Mouse (Mus musculus) lung, postnatal 0 days (tissue): ENCODE data around the gene Stard3. TPM values are rescaled to one million over a fixed set of nuclear protein-coding genes. Genes with fewer than 3 reads are reported as not detected.
A peak's percentile ranks its signal among the peaks of the same experiment; 100 is the strongest.

ENCODE experiments used
- ATAC-seq: fragments of 200-750 bp; cut with Nextera tagmentation; 2 replicates; pipeline ENCODE4 v1.8.0; 2017; ENCODE audit warnings: moderate library complexity
- DNase-seq: peaks from one replicate; pipeline ENCODE4 v3.0.0-alpha.2; 2016; ENCODE audit warnings: low spot score
- H3K27ac ChIP-seq: fragments of 300-500 bp; sonication (generic); 2 replicates; pipeline ENCODE4 v1.5.1; 2014; ENCODE audit warnings: antibody characterized with exemption, mild to moderate bottlenecking, low read length, mixed read lengths
- H3K27me3 ChIP-seq: fragments of 300-500 bp; sonication (generic); replicated peaks from 2 replicates; pipeline ENCODE4 v1.6.1; 2014; ENCODE audit warnings: low read length, mixed read lengths; ENCODE audit not compliant: insufficient read depth
- H3K36me3 ChIP-seq: fragments of 300-500 bp; sonication (generic); 2 replicates; pipeline ENCODE4 v1.6.1; 2014; ENCODE audit warnings: low read length, mixed read lengths; ENCODE audit not compliant: insufficient read depth
- H3K4me1 ChIP-seq: fragments of 300-500 bp; sonication (generic); 2 replicates; pipeline ENCODE4 v1.6.1; 2014; ENCODE audit warnings: antibody characterized with exemption, low read depth, low read length, mixed read lengths; ENCODE audit not compliant: insufficient read depth
- H3K4me2 ChIP-seq: fragments of 300-500 bp; sonication (generic); replicated peaks from 2 replicates; pipeline ENCODE4 v1.6.1; 2014; ENCODE audit warnings: low read depth, mild to moderate bottlenecking, low read length, moderate library complexity, mixed read lengths
- H3K4me3 ChIP-seq: fragments of 300-500 bp; sonication (generic); 2 replicates; pipeline ENCODE4 v1.5.1; 2014; ENCODE audit warnings: low read depth, low read length
- H3K9ac ChIP-seq: fragments of 300-500 bp; sonication (generic); replicated peaks from 2 replicates; pipeline ENCODE4 v1.6.1; 2014; ENCODE audit warnings: low read depth, mild to moderate bottlenecking
- H3K9me3 ChIP-seq: fragments of 300-500 bp; sonication (generic); 2 replicates; pipeline ENCODE4 v1.6.1; 2016; ENCODE audit warnings: low read length, mixed read lengths
- CTCF ChIP-seq: IDR thresholded peaks from 2 replicates; pipeline ENCODE4 v1.5.1; 2016; ENCODE audit warnings: antibody characterized with exemption, mild to moderate bottlenecking
- EP300 ChIP-seq: IDR thresholded peaks from 2 replicates; pipeline ENCODE4 v1.6.1; 2016; ENCODE audit warnings: antibody characterized with exemption, mild to moderate bottlenecking, control low read depth
- WGBS: fragments of 180-500 bp; shearing (Covaris S2); extraction: QIAGEN DNeasy Blood & Tissue Kit; methylation state at CpG from one replicate; pipeline ENCODE4 v1.1.7; 2014; 5-methylcytosine and 5-hydroxymethylcytosine counted together
- polyA plus RNA-seq: library from polyadenylated mRNA; unstranded; fragments of >200 nt; fragmentation: Nextera tagmentation; extraction: Ambion mirVana; gene quantifications from 2 replicates; pipeline ENCODE4 v1.2.1, GENCODE M21; 2015

The Stard3 gene
- polyA plus RNA-seq, 1 experiment from 2014 or later = 73.1 TPM

- Histone ChIP-seq H3K27ac (no peak overlapping the region), H3K4me3 (no peak overlapping the region), H3K9ac (no peak overlapping the region), H3K36me3 (no peaks in the 10 kb centered on the region), H3K9me3 (no peaks in the 10 kb centered on the region), H3K27me3 (peaks cover 13% of the 10 kb centered on the region; the same call in 1 of the 2 replicates), H3K4me1 (no peaks in the 10 kb centered on the region), H3K4me2 (no peak overlapping the region)
- DNase-seq (no peak), ATAC-seq (no peak)
- TF ChIP-seq CTCF (no peak), EP300 (no peak)
- 39% methylated on average over 14 of the region's 14 CpGs for WGBS
These were observed 28.9 kb downstream of the Stard3 start for GRCm38 (mm10) chr11:98387056-98387577.

GRCm38 (mm10) chr11:98388282-98388681 lies 30.1 kb downstream of the Stard3 start:
- DNase-seq (peak; percentile 78), ATAC-seq (peak; percentile 54)
- Histone ChIP-seq H3K9me3 (no peaks in the 10 kb centered on the region), H3K27ac (no peak overlapping the region), H3K4me3 (no peak overlapping the region), H3K36me3 (no peaks in the 10 kb centered on the region), H3K27me3 (peaks cover 13% of the 10 kb centered on the region; the same call in 1 of the 2 replicates), H3K4me2 (no peak overlapping the region), H3K9ac (no peak overlapping the region), H3K4me1 (no peaks in the 10 kb centered on the region)
- 48% methylated on average over 10 of the region's 10 CpGs for WGBS
- TF ChIP-seq CTCF = peak; percentile 23; the same call in 1 of the 2 replicates
- no peak for TF ChIP-seq EP300

DNA sequence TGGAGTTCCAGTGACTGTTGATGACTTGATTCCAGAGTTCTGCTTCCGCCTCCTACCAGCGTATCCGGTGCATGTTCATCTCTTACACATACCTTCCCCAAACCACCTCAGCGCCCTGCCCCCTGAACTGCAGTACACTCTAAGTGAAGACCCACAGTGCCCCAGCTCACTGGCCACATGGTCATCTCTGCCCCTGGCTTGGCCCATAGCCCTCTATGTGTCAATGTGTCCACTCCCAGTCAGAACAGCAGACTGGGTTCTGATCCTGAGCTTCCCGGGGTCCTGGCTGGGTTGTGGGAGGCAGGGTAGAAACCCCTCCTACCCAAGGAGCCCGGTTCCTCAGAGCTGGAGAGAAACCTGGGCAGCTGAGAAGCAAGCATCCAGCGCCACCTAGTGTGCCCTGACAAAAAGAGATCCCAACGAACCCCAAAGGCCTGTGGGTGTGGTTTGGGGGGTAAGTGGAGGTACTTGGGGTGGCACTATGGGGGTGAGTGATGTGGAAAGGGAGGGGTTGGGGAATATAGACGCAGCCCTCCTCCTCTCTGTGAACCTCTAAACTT lies 31.1 kb downstream of the Stard3 start:
- Histone ChIP-seq H3K4me2 (no peak overlapping the region), H3K4me1 (peaks cover 8% of the 10 kb centered on the region; the same call in 1 of the 2 replicates), H3K27me3 (peaks cover 13% of the 10 kb centered on the region; the same call in 1 of the 2 replicates), H3K27ac (no peak overlapping the region), H3K4me3 (no peak overlapping the region), H3K9ac (no peak overlapping the region), H3K36me3 (no peaks in the 10 kb centered on the region), H3K9me3 (no peaks in the 10 kb centered on the region)
- TF ChIP-seq EP300 (no peak), CTCF (peak; percentile 78)
- peak; percentile 76 for DNase-seq
- 30% methylated on average over 9 of the region's 9 CpGs for WGBS
- no peak for ATAC-seq

GRCm38 (mm10) chr11:98390141-98390540 lies 32.0 kb downstream of the Stard3 start:
- WGBS = 77% methylated on average over 12 of the region's 12 CpGs
- Histone ChIP-seq H3K36me3 (no peaks in the 10 kb centered on the region), H3K27ac (no peak overlapping the region), H3K4me1 (peaks cover 8% of the 10 kb centered on the region; the same call in 1 of the 2 replicates), H3K4me2 (no peak overlapping the region), H3K9ac (no peak overlapping the region), H3K27me3 (peaks cover 13% of the 10 kb centered on the region; the same call in 1 of the 2 replicates), H3K9me3 (no peaks in the 10 kb centered on the region), H3K4me3 (no peak overlapping the region)
- ATAC-seq (no peak), DNase-seq (no peak)
- TF ChIP-seq CTCF (no peak), EP300 (no peak)

GRCm38 (mm10) chr11:98392034-98392433 lies 33.9 kb downstream of the Stard3 start:
- Histone ChIP-seq H3K36me3 (no peaks in the 10 kb centered on the region), H3K27me3 (peaks cover 8% of the 10 kb centered on the region; the same call in 1 of the 2 replicates), H3K4me1 (peaks cover 8% of the 10 kb centered on the region; the same call in 1 of the 2 replicates), H3K27ac (no peak overlapping the region), H3K9ac (no peak overlapping the region), H3K9me3 (no peaks in the 10 kb centered on the region), H3K4me3 (no peak overlapping the region), H3K4me2 (no peak overlapping the region)
- DNase-seq (no peak), ATAC-seq (peak; percentile 18; the same call in 1 of the 2 replicates)
- 18% methylated on average over 8 of the region's 8 CpGs for whole genome bisulfite sequencing
- no peak for TF ChIP-seq EP300
- no peak for TF ChIP-seq CTCF

- H3K27ac ChIP-seq = peak overlapping the region; percentile 59; the same call in 1 of the 2 replicates
- no peak for TF ChIP-seq CTCF
- TF ChIP-seq EP300 = no peak
- no peaks in the 10 kb centered on the region for H3K9me3 ChIP-seq
- 45% methylated on average over 4 of the region's 4 CpGs for WGBS
- H3K36me3 ChIP-seq = no peaks in the 10 kb centered on the region
- no peak for ATAC-seq
- H3K4me2 ChIP-seq = no peak overlapping the region
- H3K4me3 ChIP-seq = no peak overlapping the region
- DNase-seq = no peak
- no peak overlapping the region for H3K9ac ChIP-seq
- H3K4me1 ChIP-seq = peaks cover 8% of the 10 kb centered on the region; the same call in 1 of the 2 replicates
- 0 out of 2 replicates have a peak, but pooled peaks cover 1% of the 10 kb centered on the region for H3K27me3 ChIP-seq
These were observed 34.5 kb downstream of the Stard3 start for GRCm38 (mm10) chr11:98392645-98393044.
